Mouse (Mus musculus) small intestine, adult 2 months (tissue): ENCODE measurements at regions not wholly inside any gene's neighbourhood (a gene's known extent, or its start where the extent isn't known, plus 50 kb on each side); places are given as distances from the start of the nearest gene placed in this dataset.

Experiments
- CTCF ChIP-seq: fragments of 200-500 bp; IDR thresholded peaks from 2 replicates; pipeline ENCODE4 v1.5.1; 2012; ENCODE audit warnings: low read depth, mild to moderate bottlenecking, control low read depth, inconsistent platforms, low read length, moderate library complexity, mixed read lengths; ENCODE audit not compliant: insufficient replicate concordance, insufficient read length; ENCODE audit errors: extremely low read depth
- POLR2A ChIP-seq: fragments of 200-500 bp; IDR thresholded peaks from 2 replicates; pipeline ENCODE4 v1.6.1; 2012; ENCODE audit warnings: low read depth, mild to moderate bottlenecking, control low read depth, inconsistent platforms, low read length, moderate library complexity

- TF ChIP-seq CTCF: no peak
- TF ChIP-seq POLR2A: no peak
These were observed 150.9 kb downstream of the Opa1 start for GRCm38 (mm10) chr16:29730010-29730409.
